Mouse (Mus musculus) gastrocnemius, postnatal 36 days (tissue): Measurements from ENCODE around the gene Sh3bgrl3. TPM values are rescaled to one million over a fixed set of nuclear protein-coding genes. Genes with fewer than 3 reads are reported as not detected.

Source experiments
- DNase-seq, 2 experiments: peaks; one replicate each; pipeline ENCODE4 v3.0.0; 2022
- intact Hi-C: fragments of 180-260 bp; cut with DNase I; formaldehyde crosslinking; loops from one replicate; pipeline ENCODE4 v1.15.1; 2025
- total RNA-seq, 2 experiments: library from RNA; stranded (reverse); gene quantifications; 2 replicates each; pipeline ENCODE4 v1.2.3; 2021

The Sh3bgrl3 gene
- total RNA-seq, 2 experiments from 2014 or later, result 17.1 to 19.7 TPM

DNA sequence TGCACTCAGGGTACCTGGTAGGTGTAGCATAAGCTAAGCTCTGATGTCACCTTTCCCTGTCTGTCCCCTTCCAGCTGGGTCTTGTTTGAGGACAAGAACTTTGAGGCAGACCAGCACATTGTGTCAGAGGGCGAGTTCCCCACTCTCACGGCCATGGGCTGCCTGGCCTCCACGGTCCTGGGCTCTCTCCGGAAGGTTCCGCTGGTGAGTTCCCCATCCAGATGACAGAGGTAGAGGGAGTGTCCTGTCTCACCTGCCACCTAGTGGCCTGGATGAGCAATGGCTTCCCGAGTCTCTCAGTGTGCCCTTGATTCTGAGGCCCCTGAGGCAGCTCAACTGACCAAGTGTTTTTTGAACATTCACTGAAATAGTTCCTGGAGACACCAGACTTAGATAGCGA lies 41.2 kb downstream of the Sh3bgrl3 start:
- intact Hi-C loops, result no loop called here
- DNase-seq, result no peak

GRCm38 (mm10) chr4:134084999-134085398 lies 43.6 kb downstream of the Sh3bgrl3 start:
- intact Hi-C loops, result no loop called here
- DNase-seq, result no peak

- DNase-seq, result no peak
- intact Hi-C loops, result no loop called here
Observed at GRCm38 (mm10) chr4:134082460-134082859, 46.1 kb downstream of the Sh3bgrl3 start.

GRCm38 (mm10) chr4:134081730-134082386 lies 46.7 kb downstream of the Sh3bgrl3 start:
- intact Hi-C loops, result no loop called here

GRCm38 (mm10) chr4:134080674-134081073 lies 47.9 kb downstream of the Sh3bgrl3 start:
- DNase-seq, result no peak
- intact Hi-C loops, result no loop called here

More at GRCm38 (mm10) chr4:134081730-134082386, 46.7 kb downstream of the Sh3bgrl3 start:
- DNase-seq, result no peak

DNA sequence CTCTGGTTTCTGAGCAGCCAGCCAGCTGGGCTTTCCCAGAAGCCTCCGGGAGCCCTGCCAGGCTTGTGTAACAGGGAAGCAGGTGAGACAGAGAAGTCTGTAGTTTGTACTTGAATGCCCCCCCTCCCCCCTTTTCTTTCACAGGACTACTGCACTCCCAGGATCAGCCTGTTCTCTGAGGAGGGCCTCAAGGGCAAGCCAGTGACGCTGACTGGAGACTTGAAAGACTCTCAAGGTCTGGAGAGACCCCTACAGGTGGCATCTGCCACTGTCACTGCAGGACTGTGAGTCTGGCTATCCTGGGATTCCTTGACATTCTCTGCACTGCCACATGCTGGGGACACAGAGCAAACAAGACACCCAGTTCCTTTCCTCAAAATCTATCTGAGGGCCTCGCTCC lies 49.9 kb downstream of the Sh3bgrl3 start:
- intact Hi-C loops, result loop anchor here (5.0 kb wide), 1 partner anchor 41 kb away; no protein-coding TSS in a partner anchor
- no peak for DNase-seq

Other genes starting within 250 kb of the Sh3bgrl3 start
- 1 to 10 TPM; 4.9 to 6.1 TPM for gene Rps6ka1, start 241.0 kb downstream of the Sh3bgrl3 start, total RNA-seq
- 10 to 100 TPM; 31.8 to 54.4 TPM for gene Hmgn2, start 160.1 kb downstream of the Sh3bgrl3 start, total RNA-seq
- 10 to 100 TPM; 10.5 to 10.9 TPM for gene Dhdds, start 127.9 kb downstream of the Sh3bgrl3 start, total RNA-seq
- gene Lin28a, start 109.9 kb downstream of the Sh3bgrl3 start, total RNA-seq, result 1 to 10 TPM in 1 of 2 experiments, under 1 TPM in 1; 0.28 to 1.1 TPM
- gene Zfp683, start 75.0 kb downstream of the Sh3bgrl3 start, total RNA-seq, result not detected
- not detected for gene Crybg2, start 68.0 kb downstream of the Sh3bgrl3 start, total RNA-seq
- gene Cd52, start 33.7 kb downstream of the Sh3bgrl3 start, total RNA-seq, result 1 to 10 TPM; 1.1 to 1.9 TPM
- gene Ubxn11, start 26.2 kb downstream of the Sh3bgrl3 start, total RNA-seq, result 1 to 10 TPM; 1.4 to 2.1 TPM
- gene Cep85, start 58.3 kb upstream of the Sh3bgrl3 start, total RNA-seq, result 10 to 100 TPM; 51.0 to 64.2 TPM
- gene Gm7534, start 74.2 kb upstream of the Sh3bgrl3 start, total RNA-seq, result not detected
- gene Catsper4, start 98.6 kb upstream of the Sh3bgrl3 start, total RNA-seq, result 1 to 10 TPM; 1.3 to 1.4 TPM
- 10 to 100 TPM; 33.7 to 36.3 TPM for gene Cnksr1, start 109.6 kb upstream of the Sh3bgrl3 start, total RNA-seq
- gene E130218I03Rik, start 114.9 kb upstream of the Sh3bgrl3 start, total RNA-seq, result not detected
- 1 to 10 TPM; 4.5 to 4.7 TPM for gene Zfp593, start 116.8 kb upstream of the Sh3bgrl3 start, total RNA-seq
- gene Gm30191, start 118.1 kb upstream of the Sh3bgrl3 start, total RNA-seq, result not detected
- 1 to 10 TPM; 2.4 to 3.6 TPM for gene Grrp1, start 125.3 kb upstream of the Sh3bgrl3 start, total RNA-seq
- 1 to 10 TPM; 2.2 to 4.3 TPM for gene Pdik1l, start 159.1 kb upstream of the Sh3bgrl3 start, total RNA-seq
- 100 to 1,000 TPM; 241 to 268 TPM for gene Trim63, start 186.3 kb upstream of the Sh3bgrl3 start, total RNA-seq
- 10 to 100 TPM in 1 of 2 experiments, 1 to 10 TPM in 1; 3.8 to 22.3 TPM for gene Slc30a2, start 214.4 kb upstream of the Sh3bgrl3 start, total RNA-seq